13 mouse cellular contexts compared by ENCODE assay signal in the genomic region with DNA sequence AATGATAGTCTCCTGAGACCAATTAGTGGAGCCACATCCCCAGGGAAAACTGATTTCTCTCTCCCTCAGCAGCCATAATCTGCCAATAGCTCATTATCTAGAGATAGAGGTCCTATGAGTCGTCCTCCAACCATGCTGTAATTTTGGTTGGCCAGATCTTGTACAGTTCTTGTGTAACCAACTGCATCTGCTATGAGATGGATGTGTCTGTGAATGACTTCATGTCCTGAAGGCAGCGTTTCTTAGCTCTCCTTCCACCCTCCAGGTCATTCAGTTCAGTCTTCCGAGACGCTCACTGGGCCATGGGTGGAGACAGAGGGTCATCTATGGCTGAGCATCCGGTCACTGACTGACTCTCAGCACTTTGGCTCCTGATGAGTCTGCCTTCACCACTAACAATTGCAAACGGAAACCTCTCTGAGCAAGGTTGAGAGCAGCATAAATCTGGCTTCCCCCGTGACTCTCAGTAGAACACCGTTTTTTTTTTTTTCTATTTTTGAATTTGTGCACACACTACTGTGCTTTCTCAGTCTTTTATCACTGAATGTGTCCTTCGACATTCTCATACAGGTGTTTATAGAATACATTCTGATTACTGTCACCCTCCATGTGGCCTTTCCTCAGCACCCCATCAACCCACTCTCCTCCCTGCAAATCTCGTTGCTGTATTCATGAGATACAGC.
A peak's percentile ranks its signal among the peaks of the same experiment; 100 is the strongest.
DNase-seq lines count a peak whose midpoint lies in the region; ATAC-seq and TF ChIP-seq lines count a peak whose summit lies in the region.
"Had no signal": no experiment of that assay in that cellular context is flagged by ENCODE, and none has a peak within 500 bp of the region (broad histone marks: within the 10 kb centered on the region; RNA-seq: fewer than 3 reads in every experiment).

No protein-coding gene starts in this region.

- DNase-seq in heart, adult 11 months = peak; percentile 91
- peak; percentile 22 to 38 for DNase-seq in kidney, postnatal 36 days
- no peak for DNase-seq in kidney, adult 18-20 months
- DNase-seq in heart, postnatal 0 days (ENCODE audit: low spot score) = peak; percentile 13
- DNase-seq in thymus, adult 2 months = no peak
- no peak for DNase-seq in urinary bladder, postnatal 14 days (ENCODE audit: low spot score)
- DNase-seq: cerebellum, adult 9-11 months; left cerebral cortex, postnatal 4 days had no signal

- TF ChIP-seq POLR2A in thymus, adult 2 months (IDR thresholded peaks at IDR 0.05; ENCODE audit: control insufficient read depth, extremely low read depth, insufficient read depth, low read length, poor library complexity) = no peak

- H3K4me3 ChIP-seq in heart, embryonic 11.5 days (ENCODE audit: low read depth, low read length) = no peak overlapping the region
- H3K4me3 ChIP-seq in heart, postnatal 0 days (ENCODE audit: low read depth, low read length) = no peak overlapping the region
- H3K4me3 ChIP-seq in stomach, embryonic 16.5 days (replicated peaks; ENCODE audit: low read length) = no peak overlapping the region
- H3K4me3 ChIP-seq in thymus, adult 2 months (ENCODE audit: control insufficient read depth, insufficient read depth, low read length) = no peak overlapping the region
- H3K4me3 ChIP-seq: erythroblast, embryonic 14.5 days; hindbrain, embryonic 15.5 days had no signal

- H3K27ac ChIP-seq in heart, embryonic 11.5 days (ENCODE audit: low read depth, low read length) = no peak overlapping the region
- peak overlapping the region; percentile 40 for H3K27ac ChIP-seq in heart, postnatal 0 days (ENCODE audit: low read depth)
- peak overlapping the region; percentile 68; the same call in 1 of the 2 replicates for H3K27ac ChIP-seq in stomach, embryonic 16.5 days (ENCODE audit: low read length)
- no peak overlapping the region for H3K27ac ChIP-seq in thymus, adult 2 months (ENCODE audit: control insufficient read depth, insufficient read depth, low read length)
- H3K27ac ChIP-seq: hindbrain, embryonic 15.5 days; macrophage had no signal

- H3K9me3 ChIP-seq in heart, embryonic 11.5 days (replicated peaks; ENCODE audit: control insufficient read depth, low read length) = no peaks in the 10 kb centered on the region
- no peaks in the 10 kb centered on the region for H3K9me3 ChIP-seq in heart, postnatal 0 days (replicated peaks; ENCODE audit: control insufficient read depth, low read length)
- no peaks in the 10 kb centered on the region for H3K9me3 ChIP-seq in stomach, embryonic 16.5 days (replicated peaks; ENCODE audit: control insufficient read depth, low read length)
- H3K9me3 ChIP-seq: hindbrain, embryonic 15.5 days had no signal

- no peaks in the 10 kb centered on the region for H3K27me3 ChIP-seq in heart, embryonic 11.5 days (ENCODE audit: control insufficient read depth, insufficient read depth, low read length)
- no peaks in the 10 kb centered on the region for H3K27me3 ChIP-seq in heart, postnatal 0 days (ENCODE audit: control insufficient read depth, insufficient read depth, low read length)
- no peaks in the 10 kb centered on the region for H3K27me3 ChIP-seq in stomach, embryonic 16.5 days (ENCODE audit: control insufficient read depth, insufficient read depth, low read length)
- no peaks in the 10 kb centered on the region for H3K27me3 ChIP-seq in thymus, adult 2 months (ENCODE audit: control insufficient read depth, insufficient read depth, low read length)
- H3K27me3 ChIP-seq: hindbrain, embryonic 15.5 days had no signal

- H3K36me3 ChIP-seq in heart, embryonic 11.5 days (ENCODE audit: control insufficient read depth, insufficient read depth, low read length) = no peaks in the 10 kb centered on the region
- peaks cover 11% of the 10 kb centered on the region for H3K36me3 ChIP-seq in heart, postnatal 0 days (replicated peaks; ENCODE audit: control insufficient read depth, insufficient read depth, low read length)
- no peaks in the 10 kb centered on the region for H3K36me3 ChIP-seq in stomach, embryonic 16.5 days (ENCODE audit: control insufficient read depth, insufficient read depth, low read length)
- H3K36me3 ChIP-seq in thymus, adult 2 months (ENCODE audit: control insufficient read depth, insufficient read depth, low read length) = peaks cover 80% of the 10 kb centered on the region

- no peak for TF ChIP-seq CTCF in heart, postnatal 0 days (IDR thresholded peaks at IDR 0.05; ENCODE audit: low read depth)
- no peak for TF ChIP-seq CTCF in thymus, adult 2 months (IDR thresholded peaks at IDR 0.05; ENCODE audit: borderline replicate concordance, control insufficient read depth, extremely low read depth, insufficient read depth, low read length, poor library complexity)

- ATAC-seq in heart, embryonic 11.5 days (replicated peaks; ENCODE audit: insufficient number of reproducible peaks, low FRiP score, low TSS enrichment) = no peak
- ATAC-seq in heart, postnatal 0 days (ENCODE audit: insufficient read depth, low read depth) = no peak
- no peak for ATAC-seq in stomach, embryonic 16.5 days (ENCODE audit: insufficient read depth, low FRiP score)

- peaks cover 27% of the 10 kb centered on the region for H3K4me1 ChIP-seq in heart, embryonic 11.5 days (ENCODE audit: control insufficient read depth, insufficient read depth, low read length)
- peaks cover 27% of the 10 kb centered on the region for H3K4me1 ChIP-seq in heart, postnatal 0 days (ENCODE audit: control insufficient read depth, insufficient read depth)
- H3K4me1 ChIP-seq in stomach, embryonic 16.5 days (ENCODE audit: control insufficient read depth, insufficient read depth, low read length) = 0 out of 2 replicates have a peak, but pooled peaks cover 3% of the 10 kb centered on the region
- H3K4me1 ChIP-seq in thymus, adult 2 months (replicated peaks; ENCODE audit: control insufficient read depth, insufficient read depth, low read length) = no peaks in the 10 kb centered on the region; the same call in 1 of the 2 replicates

- 76% methylated on average over 10 of the region's 10 CpGs for WGBS in heart, embryonic 11.5 days (ENCODE audit: insufficient replicate concordance)
- 53% methylated on average over 10 of the region's 10 CpGs for WGBS in heart, postnatal 0 days
- 82% methylated on average over 10 of the region's 10 CpGs for WGBS in stomach, embryonic 16.5 days
- 90% methylated on average over 10 of the region's 10 CpGs for WGBS in thymus, adult 2 months

- no peak for TF ChIP-seq EP300 in heart, postnatal 0 days (IDR thresholded peaks at IDR 0.05; ENCODE audit: low read depth)

- no peak overlapping the region for H3K9ac ChIP-seq in heart, embryonic 11.5 days (ENCODE audit: low read depth, low read length)
- no peak overlapping the region for H3K9ac ChIP-seq in heart, postnatal 0 days (replicated peaks; ENCODE audit: low read depth, low read length)
- H3K9ac ChIP-seq in stomach, embryonic 16.5 days (ENCODE audit: low read length) = no peak overlapping the region
- H3K9ac ChIP-seq: hindbrain, embryonic 15.5 days had no signal

- no peak overlapping the region for H3K4me2 ChIP-seq in heart, embryonic 11.5 days
- H3K4me2 ChIP-seq in heart, postnatal 0 days (ENCODE audit: low read depth, low read length) = no peak overlapping the region
- no peak overlapping the region for H3K4me2 ChIP-seq in stomach, embryonic 16.5 days (ENCODE audit: low read depth, low read length)
- H3K4me2 ChIP-seq: hindbrain, embryonic 15.5 days had no signal

Comparison
In these comparisons a context has a peak if more than half of its experiments do, and no peak if none do; other contexts are left out.
1. DNase-seq: peak in heart, adult 11 months (single experiment), kidney, postnatal 36 days (2 of 2) and heart, postnatal 0 days (single experiment); none in kidney, adult 18-20 months (single experiment), thymus, adult 2 months (single experiment) and urinary bladder, postnatal 14 days (single experiment).
2. H3K27ac ChIP-seq: peak in heart, postnatal 0 days (single experiment) and stomach, embryonic 16.5 days (single experiment); none in heart, embryonic 11.5 days (single experiment) and thymus, adult 2 months (single experiment).